Mouse (Mus musculus): ENCODE results near the gene Clk3. TPM values are rescaled to one million over a fixed set of nuclear protein-coding genes. Genes with fewer than 3 reads are reported as not detected.

The Clk3 gene
- polyA plus RNA-seq, 1 experiment, result 84.2 TPM

DNA sequence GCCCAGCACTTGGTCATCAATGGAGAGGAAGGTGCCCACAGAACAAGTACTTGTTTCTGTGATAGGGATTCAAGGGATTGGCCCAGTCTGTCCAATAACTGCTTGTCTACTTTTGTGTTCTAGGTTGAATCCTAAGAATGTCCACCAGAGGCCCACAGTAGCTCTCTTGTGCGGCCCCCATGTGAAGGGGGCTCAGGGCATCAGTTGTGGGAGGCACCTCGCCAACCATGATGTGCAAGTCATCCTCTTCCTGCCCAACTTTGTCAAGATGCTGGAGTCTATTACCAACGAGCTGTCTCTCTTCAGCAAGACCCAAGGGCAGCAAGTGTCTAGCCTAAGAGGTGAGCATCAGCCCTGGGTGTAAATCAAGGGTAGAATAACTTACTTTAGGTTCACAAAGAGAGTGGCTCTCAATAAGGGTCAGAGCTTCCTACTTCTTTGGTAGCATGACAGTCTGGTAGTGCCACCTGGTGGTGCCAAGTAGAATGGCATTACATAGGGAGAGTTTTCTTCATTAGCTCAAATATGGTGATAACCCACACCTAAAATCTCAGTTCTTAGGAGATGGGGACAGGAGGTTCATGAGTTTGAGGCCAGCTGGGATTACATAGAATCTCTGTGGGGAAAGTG is 21.1 kb downstream of the Clk3 start:
- TF ChIP-seq CTCF (IDR thresholded peaks at IDR 0.05; ENCODE audit: low read depth, low read length) (no peak), POLR2A (IDR thresholded peaks at IDR 0.05; ENCODE audit: borderline replicate concordance, low read depth, low read length) (no peak)
- Histone ChIP-seq H3K4me3 (ENCODE audit: insufficient read depth, low read length) (no peak overlapping the region), H3K4me1 (ENCODE audit: control insufficient read depth, insufficient read depth, low read length) (no peaks in the 10 kb centered on the region), H3K27ac (ENCODE audit: insufficient read depth, low read depth, low read length) (no peak overlapping the region)

DNA sequence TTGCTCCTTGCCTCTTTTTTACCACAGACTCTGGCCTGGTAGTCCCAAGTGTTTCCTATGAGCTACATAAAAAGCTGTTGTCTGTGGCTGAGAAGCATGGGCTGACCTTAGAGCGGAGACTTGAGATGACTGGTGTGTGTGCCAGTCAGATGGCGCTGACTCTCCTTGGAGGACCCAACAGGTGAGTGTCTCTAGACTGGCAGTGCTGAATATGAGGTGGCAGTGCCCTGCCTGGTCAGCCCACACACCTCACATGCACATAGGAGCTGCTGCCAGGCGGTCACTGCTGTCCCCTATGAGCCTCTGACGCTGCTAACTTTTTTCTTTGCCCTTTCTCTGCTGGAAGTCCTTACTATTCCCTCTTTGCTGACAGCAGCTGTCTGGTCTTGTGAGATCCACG is 25.8 kb downstream of the Clk3 start:
- H3K4me1 ChIP-seq (ENCODE audit: control insufficient read depth, insufficient read depth, low read length), result no peaks in the 10 kb centered on the region
- no peak overlapping the region for H3K27ac ChIP-seq (ENCODE audit: insufficient read depth, low read depth, low read length)
- H3K4me3 ChIP-seq (ENCODE audit: insufficient read depth, low read length), result no peak overlapping the region
- TF ChIP-seq POLR2A (IDR thresholded peaks at IDR 0.05; ENCODE audit: borderline replicate concordance, low read depth, low read length) (no peak), CTCF (IDR thresholded peaks at IDR 0.05; ENCODE audit: low read depth, low read length) (no peak)

DNA sequence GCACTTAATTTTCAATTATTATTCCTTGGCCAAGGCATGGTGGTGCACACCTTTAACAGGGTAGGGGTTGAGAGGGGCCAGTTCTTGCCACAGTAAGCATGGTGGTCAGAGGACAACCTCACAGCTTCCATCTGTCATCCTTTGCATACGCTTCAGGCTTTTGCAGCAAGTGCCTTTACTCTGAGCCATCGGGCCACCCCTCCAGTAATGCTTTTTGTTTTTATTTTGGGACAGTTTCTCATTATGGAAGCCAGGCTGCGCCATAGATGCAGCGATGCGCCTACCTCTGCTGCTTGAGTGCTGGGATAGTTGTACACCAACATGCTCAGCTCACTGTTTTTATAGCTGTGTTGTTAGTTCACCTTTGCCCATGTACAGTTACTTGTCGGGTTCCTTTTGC is 32.1 kb downstream of the Clk3 start:
- no peaks in the 10 kb centered on the region for H3K4me1 ChIP-seq (ENCODE audit: control insufficient read depth, insufficient read depth, low read length)

DNA sequence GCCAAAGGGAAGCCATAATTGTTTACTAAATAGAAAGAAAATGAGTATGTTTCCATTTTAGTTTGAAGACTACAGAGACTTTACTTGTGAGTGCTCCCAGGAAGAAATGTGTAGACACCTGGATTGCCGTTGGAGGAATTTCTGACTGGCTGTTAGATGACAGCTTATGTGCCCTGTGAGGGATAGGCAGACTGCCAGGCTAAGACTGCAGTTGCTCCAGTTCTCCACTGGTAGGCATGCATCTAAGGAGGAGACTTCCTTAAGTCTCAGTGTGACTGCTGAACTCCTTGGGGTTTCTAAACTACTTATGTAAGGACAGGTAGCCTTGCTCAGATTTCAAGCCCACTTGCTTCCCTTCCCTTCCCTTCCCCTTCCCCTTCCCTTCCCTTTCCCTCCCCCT is 37.3 kb downstream of the Clk3 start:
- no peak overlapping the region for H3K27ac ChIP-seq (ENCODE audit: insufficient read depth, low read depth, low read length)
- TF ChIP-seq CTCF (IDR thresholded peaks at IDR 0.05; ENCODE audit: low read depth, low read length), result no peak
- TF ChIP-seq POLR2A (IDR thresholded peaks at IDR 0.05; ENCODE audit: borderline replicate concordance, low read depth, low read length), result no peak
- no peak overlapping the region for H3K4me3 ChIP-seq (ENCODE audit: insufficient read depth, low read length)
- peaks cover 6% of the 10 kb centered on the region for H3K4me1 ChIP-seq (ENCODE audit: control insufficient read depth, insufficient read depth, low read length)

More for the DNA sequence above, 32.1 kb downstream of the Clk3 start:
- H3K4me3 ChIP-seq (ENCODE audit: insufficient read depth, low read length), result no peak overlapping the region
- TF ChIP-seq POLR2A (IDR thresholded peaks at IDR 0.05; ENCODE audit: borderline replicate concordance, low read depth, low read length) (no peak), CTCF (IDR thresholded peaks at IDR 0.05; ENCODE audit: low read depth, low read length) (no peak)
- H3K27ac ChIP-seq (ENCODE audit: insufficient read depth, low read depth, low read length), result no peak overlapping the region

DNA sequence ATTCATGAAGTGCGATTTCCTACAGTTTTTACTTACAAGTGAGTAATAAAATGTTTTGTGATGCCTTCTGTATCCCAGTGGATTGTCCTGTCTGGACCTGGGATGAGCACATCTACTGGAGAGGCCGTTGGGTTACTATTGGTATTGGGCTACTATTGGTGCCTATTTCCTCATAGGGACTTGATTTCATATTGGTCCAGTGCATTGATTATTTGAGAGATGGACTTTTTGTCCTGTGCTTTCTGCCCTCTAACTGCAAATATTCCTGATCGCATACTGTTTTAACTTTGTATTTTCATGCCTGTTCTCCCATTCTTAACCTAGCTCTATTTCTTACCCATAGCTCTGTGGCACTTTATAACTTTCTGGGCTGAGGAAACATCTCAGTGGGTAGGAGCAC is 41.0 kb downstream of the Clk3 start:
- no peak for TF ChIP-seq CTCF (IDR thresholded peaks at IDR 0.05; ENCODE audit: low read depth, low read length)
- TF ChIP-seq POLR2A (IDR thresholded peaks at IDR 0.05; ENCODE audit: borderline replicate concordance, low read depth, low read length), result no peak
- Histone ChIP-seq H3K4me3 (ENCODE audit: insufficient read depth, low read length) (no peak overlapping the region), H3K4me1 (ENCODE audit: control insufficient read depth, insufficient read depth, low read length) (peaks cover 13% of the 10 kb centered on the region), H3K27ac (ENCODE audit: insufficient read depth, low read depth, low read length) (no peak overlapping the region)

DNA sequence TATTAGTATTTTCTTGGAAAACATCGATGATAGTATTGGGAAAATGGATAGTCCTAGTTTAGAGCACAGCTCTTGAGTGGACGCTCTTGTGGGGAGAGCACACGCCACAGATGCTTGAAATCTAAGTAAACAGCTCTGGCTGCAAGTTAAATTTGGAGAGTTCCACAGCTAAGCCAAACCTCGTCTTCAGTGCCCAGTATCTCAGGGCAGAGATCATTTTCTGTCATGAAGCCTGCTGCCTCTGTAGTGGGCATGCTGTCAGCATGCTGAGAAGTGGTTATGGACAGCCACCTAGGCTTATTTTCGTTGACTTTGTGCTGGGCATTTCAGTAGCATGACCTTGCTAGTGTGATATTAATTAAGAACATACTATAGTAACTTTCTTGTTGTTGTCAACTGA is 41.9 kb downstream of the Clk3 start:
- H3K4me1 ChIP-seq (ENCODE audit: control insufficient read depth, insufficient read depth, low read length), result peaks cover 13% of the 10 kb centered on the region
- peak overlapping the region; percentile 9; the same call in 1 of the 2 replicates for H3K27ac ChIP-seq (ENCODE audit: insufficient read depth, low read depth, low read length)
- no peak for TF ChIP-seq CTCF (IDR thresholded peaks at IDR 0.05; ENCODE audit: low read depth, low read length)
- TF ChIP-seq POLR2A (IDR thresholded peaks at IDR 0.05; ENCODE audit: borderline replicate concordance, low read depth, low read length), result no peak
- no peak overlapping the region for H3K4me3 ChIP-seq (ENCODE audit: insufficient read depth, low read length)

DNA sequence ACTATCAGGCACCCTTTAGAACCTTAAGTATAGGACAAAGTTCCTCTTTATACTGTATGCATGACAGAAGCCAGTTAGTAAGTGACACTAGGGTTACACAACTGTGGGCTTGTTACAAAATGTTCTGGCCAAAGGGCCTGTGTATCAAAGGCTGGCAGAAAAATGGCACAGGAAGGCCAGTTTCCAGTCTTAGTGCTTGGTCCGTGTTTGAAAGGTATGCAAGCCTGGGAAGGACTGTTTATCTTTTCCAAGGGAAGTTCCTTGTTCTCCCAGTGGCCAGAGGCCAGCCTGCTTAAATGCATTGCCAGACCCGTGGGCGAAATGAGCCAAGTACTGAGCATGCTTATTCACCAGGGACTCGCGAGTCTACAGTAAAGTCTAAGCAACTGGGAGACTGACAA is 42.3 kb downstream of the Clk3 start:
- TF ChIP-seq CTCF (IDR thresholded peaks at IDR 0.05; ENCODE audit: low read depth, low read length) (no peak), POLR2A (IDR thresholded peaks at IDR 0.05; ENCODE audit: borderline replicate concordance, low read depth, low read length) (no peak)
- Histone ChIP-seq H3K27ac (ENCODE audit: insufficient read depth, low read depth, low read length) (peak overlapping the region; percentile 9), H3K4me1 (ENCODE audit: control insufficient read depth, insufficient read depth, low read length) (peaks cover 13% of the 10 kb centered on the region), H3K4me3 (ENCODE audit: insufficient read depth, low read length) (no peak overlapping the region)

DNA sequence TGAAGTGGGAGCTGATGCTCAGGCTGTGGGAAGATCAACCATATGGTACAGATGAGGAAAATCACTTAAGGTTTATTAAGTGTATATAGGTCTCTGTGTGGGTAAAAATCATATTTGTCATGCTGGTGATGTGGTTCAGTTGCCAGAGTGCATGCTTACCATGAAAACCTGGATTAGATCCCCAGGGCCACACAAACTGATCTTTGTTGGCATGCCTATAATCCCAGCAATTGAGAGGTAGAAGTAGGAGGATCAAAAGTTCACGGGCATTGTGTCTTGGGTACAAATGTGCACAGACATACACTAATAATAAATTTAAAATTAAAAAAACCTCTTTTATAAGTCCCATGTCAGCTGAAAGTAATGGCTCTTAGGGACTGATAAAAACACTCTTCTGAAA is 43.3 kb downstream of the Clk3 start:
- TF ChIP-seq CTCF (IDR thresholded peaks at IDR 0.05; ENCODE audit: low read depth, low read length) (no peak), POLR2A (IDR thresholded peaks at IDR 0.05; ENCODE audit: borderline replicate concordance, low read depth, low read length) (no peak)
- Histone ChIP-seq H3K4me3 (ENCODE audit: insufficient read depth, low read length) (no peak overlapping the region), H3K27ac (ENCODE audit: insufficient read depth, low read depth, low read length) (no peak overlapping the region), H3K4me1 (ENCODE audit: control insufficient read depth, insufficient read depth, low read length) (peaks cover 13% of the 10 kb centered on the region)

DNA sequence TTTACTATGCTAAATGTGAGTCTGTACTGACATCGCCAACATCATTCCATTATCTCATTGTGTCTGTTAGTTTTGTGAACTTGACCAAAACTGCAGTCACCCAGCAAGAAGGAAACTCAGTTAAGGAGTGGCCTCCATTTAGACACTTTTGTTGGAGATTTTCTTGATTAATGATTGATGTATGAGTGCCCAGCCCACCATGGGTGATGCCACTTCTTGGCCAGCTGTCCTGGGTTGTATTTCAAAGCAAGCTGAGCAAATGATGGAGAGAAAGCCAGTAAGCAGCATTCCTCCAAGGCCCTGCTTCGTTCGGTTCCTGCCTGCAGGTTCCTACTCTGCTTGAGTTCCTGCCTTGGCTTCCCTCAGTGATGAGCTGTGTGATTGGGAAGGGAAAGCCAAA is 44.9 kb downstream of the Clk3 start:
- no peak overlapping the region for H3K27ac ChIP-seq (ENCODE audit: insufficient read depth, low read depth, low read length)
- H3K4me1 ChIP-seq (ENCODE audit: control insufficient read depth, insufficient read depth, low read length), result peaks cover 13% of the 10 kb centered on the region
- TF ChIP-seq POLR2A (IDR thresholded peaks at IDR 0.05; ENCODE audit: borderline replicate concordance, low read depth, low read length), result no peak
- 0 out of 2 replicates have a peak, but pooled peaks have one; percentile 12 for TF ChIP-seq CTCF (IDR thresholded peaks at IDR 0.05; ENCODE audit: low read depth, low read length)
- H3K4me3 ChIP-seq (ENCODE audit: insufficient read depth, low read length), result no peak overlapping the region

DNA sequence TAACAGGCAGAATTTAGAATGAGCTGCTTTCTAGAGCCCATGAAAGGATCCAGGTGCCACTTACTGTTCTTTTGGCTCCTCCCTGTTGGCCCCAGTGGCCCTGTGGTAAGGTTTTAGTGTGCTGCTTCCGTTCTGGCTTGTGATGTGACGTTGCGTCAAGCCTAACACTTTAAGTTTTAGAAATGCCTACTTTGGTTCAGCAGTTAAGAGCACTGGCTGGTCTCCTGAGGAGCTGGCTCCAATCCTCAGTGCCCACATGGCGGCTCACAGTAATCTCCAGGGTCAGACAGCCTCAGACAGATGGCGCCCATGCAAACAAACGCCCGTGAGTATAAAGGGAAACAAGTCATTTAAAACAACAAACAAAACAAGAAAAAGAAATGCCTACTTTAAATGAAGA is 47.3 kb downstream of the Clk3 start:
- H3K4me3 ChIP-seq (ENCODE audit: insufficient read depth, low read length), result no peak overlapping the region
- H3K27ac ChIP-seq (ENCODE audit: insufficient read depth, low read depth, low read length), result no peak overlapping the region
- H3K4me1 ChIP-seq (ENCODE audit: control insufficient read depth, insufficient read depth, low read length), result peaks cover 8% of the 10 kb centered on the region
- TF ChIP-seq CTCF (IDR thresholded peaks at IDR 0.05; ENCODE audit: low read depth, low read length) (no peak), POLR2A (IDR thresholded peaks at IDR 0.05; ENCODE audit: borderline replicate concordance, low read depth, low read length) (no peak)

Measured in bone marrow macrophage, adult 2 months (primary cell).